Mouse (Mus musculus): ENCODE measurements around the gene Fam228b. TPM values are rescaled to one million over a fixed set of nuclear protein-coding genes. Genes with fewer than 3 reads are reported as not detected.

Gene Fam228b
- polyA plus RNA-seq (2017; shearing (Covaris generic)): 1 to 10 TPM in 1 of 2 experiments, under 1 TPM in 1; 0.43 to 1.0 TPM

DNA sequence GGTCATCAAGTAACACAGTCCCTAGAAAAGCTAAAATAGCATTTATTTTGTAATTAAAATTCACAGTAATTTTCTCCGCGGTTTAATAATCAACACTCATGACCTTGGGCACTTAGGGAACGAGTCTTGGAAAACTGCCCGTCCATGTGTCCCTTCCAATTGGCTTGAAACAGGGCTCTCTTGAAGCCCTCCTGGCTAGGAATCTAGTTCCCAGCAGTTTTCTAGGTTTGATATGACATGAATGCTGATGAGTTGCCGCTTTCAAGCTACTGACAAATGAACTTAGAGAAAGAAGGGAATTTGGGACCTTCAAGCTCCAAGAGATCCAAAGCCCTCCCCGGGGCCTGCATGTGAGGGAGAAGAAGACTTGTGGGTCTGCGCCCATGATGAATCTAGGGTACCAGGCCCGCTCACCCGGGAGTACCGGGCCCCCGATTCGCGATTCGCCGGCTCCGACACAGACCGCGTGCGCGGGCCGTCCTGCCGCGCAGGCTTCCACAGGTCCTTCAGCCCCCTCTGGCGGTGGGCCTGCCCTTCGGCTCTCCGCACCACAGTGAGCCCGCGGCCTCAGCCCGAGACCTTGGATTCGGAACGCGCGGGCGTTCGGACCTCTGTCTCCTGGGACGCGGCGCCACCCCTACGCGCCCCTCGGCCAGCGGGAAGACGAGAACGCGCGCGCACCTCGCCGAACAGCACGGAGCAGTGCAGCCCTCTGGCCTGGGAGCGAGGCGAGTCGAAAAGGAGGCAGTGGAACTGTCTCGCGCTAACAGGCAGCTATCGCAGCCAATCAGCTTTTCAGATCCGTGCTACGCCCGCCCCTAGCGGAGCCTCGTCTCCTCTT is at the start of gene Fam228b, which contains the start of gene Pfn4:
TSS of gene Fam228b (minus strand) at position 776 of the 841 bp plus-strand sequence.
TSS of gene Pfn4 (plus strand) at position 531 of the 841 bp plus-strand sequence.

DNA sequence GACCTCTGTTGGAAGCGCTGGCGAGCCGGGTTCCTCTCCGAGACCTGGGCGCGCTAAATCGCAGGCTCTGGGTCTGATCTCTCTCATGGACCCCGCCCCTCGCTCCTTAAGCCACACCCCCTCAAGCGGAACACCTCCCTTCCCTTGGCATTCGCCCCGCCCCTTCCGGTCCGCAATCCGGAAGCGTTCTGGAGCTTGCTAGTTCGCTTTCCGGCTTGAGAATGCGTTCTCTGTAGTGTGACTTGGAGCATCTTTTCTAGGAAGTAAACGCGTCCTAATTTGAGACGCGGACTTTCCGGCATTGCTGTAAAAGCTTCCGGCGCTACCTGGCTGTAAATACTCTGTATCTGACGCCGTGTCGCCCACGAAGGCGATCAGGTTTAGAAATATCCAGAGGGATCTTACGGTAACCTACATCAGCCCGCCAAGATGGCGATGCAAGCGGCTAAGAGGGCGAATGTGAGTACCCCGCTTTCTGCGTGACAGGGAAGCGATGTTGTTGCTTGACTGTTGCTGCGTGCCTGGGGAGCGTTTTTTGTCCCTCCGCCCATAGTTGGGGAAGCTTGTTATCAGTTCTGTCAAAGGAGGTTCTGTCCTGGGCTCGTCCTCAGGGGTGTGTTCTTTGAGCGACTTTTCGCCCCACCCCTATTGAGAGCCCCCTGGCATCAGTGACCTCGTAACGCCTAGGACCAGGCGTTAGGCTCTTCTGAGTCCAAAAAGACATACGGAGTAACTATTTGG is 48.5 kb upstream of the Fam228b start, which contains the start of gene Sf3b6:
TSS of gene Sf3b6 (plus strand) at position 184 of the 741 bp plus-strand sequence.

DNA sequence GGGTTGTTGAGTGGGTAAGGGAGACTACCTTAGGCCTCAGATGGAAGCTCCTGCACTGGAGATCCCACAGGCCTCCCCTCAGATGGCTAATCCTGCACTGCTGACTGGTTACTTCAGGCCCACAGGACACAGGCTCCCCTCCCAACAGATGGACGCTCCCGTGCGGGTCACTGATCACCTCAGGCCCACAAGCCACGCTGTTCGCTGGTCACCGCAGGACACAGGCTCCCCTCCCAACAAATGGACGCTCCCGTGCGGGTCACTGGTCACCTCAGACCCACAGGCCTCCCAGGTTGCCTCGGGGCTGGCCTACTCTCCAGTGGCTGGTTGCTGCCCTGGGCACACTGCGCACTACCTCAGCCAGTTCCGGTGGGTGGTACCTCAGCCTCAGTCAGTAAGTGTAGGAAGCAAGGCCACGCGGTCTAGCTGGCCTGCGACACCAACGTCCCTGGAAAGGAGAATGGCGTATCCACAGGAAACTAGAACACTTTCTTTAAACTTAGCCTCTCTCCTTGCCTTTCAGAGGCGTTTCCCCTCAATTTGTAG is 31.0 kb downstream of the Fam228b start, which contains the start of gene Fam228a:
TSS of gene Fam228a (minus strand) at position 400 of the 546 bp plus-strand sequence.

Other genes with a start within 250 kb of the Fam228b start
- 100 to 1,000 TPM; 150 to 164 TPM for gene Itsn2, start 176.6 kb downstream of the Fam228b start, polyA plus RNA-seq (2017; shearing (Covaris generic))
- gene Gm3625, start 176.3 kb downstream of the Fam228b start, polyA plus RNA-seq (2017; shearing (Covaris generic)): not detected
- under 1 TPM; 0.25 to 0.94 TPM for gene Fam228a, start 30.8 kb downstream of the Fam228b start, polyA plus RNA-seq (2017; shearing (Covaris generic))
- gene Pfn4, start 245 bp downstream of the Fam228b start, polyA plus RNA-seq (2017; shearing (Covaris generic)): under 1 TPM in 1 of 2 experiments, not detected in 1; 0.25 TPM
- gene Sf3b6, start 48.3 kb upstream of the Fam228b start, polyA plus RNA-seq (2017; shearing (Covaris generic)): 100 to 1,000 TPM; 373 to 386 TPM
- gene Fkbp1b, start 72.3 kb upstream of the Fam228b start, polyA plus RNA-seq (2017; shearing (Covaris generic)): not detected
- gene Wdcp, start 74.0 kb upstream of the Fam228b start, polyA plus RNA-seq (2017; shearing (Covaris generic)): 10 to 100 TPM in 1 of 2 experiments, 1 to 10 TPM in 1; 7.4 to 19.2 TPM
- 1 to 10 TPM in 1 of 2 experiments, under 1 TPM in 1; 0.60 to 1.3 TPM for gene Mfsd2b, start 105.1 kb upstream of the Fam228b start, polyA plus RNA-seq (2017; shearing (Covaris generic))
- gene Ubxn2a, start 138.4 kb upstream of the Fam228b start, polyA plus RNA-seq (2017; shearing (Covaris generic)): 10 to 100 TPM; 34.2 to 39.2 TPM
- gene Atad2b, start 148.1 kb upstream of the Fam228b start, polyA plus RNA-seq (2017; shearing (Covaris generic)): 10 to 100 TPM; 46.1 to 58.1 TPM

Measured in inflammation-experienced regulatory T-cells (primary cell).